Mouse (Mus musculus) olfactory bulb, adult 2 months (tissue): ENCODE results near the gene Cd38. TPM values are rescaled to one million over a fixed set of nuclear protein-coding genes. Genes with fewer than 3 reads are reported as not detected.
A peak's percentile ranks its signal among the peaks of the same experiment; 100 is the strongest.

Experiments used
- H3K27ac ChIP-seq: fragments of 200-500 bp; 2 replicates; pipeline ENCODE4 v1.5.1; 2012; ENCODE audit warnings: low read depth, low read length; ENCODE audit not compliant: insufficient read depth
- H3K4me1 ChIP-seq: fragments of 200-500 bp; 2 replicates; pipeline ENCODE4 v1.6.1; 2012; ENCODE audit warnings: low read length; ENCODE audit not compliant: control insufficient read depth, insufficient read depth
- H3K4me3 ChIP-seq: fragments of 200-500 bp; 2 replicates; pipeline ENCODE4 v1.5.1; 2012; ENCODE audit warnings: mild to moderate bottlenecking, low read depth, low read length, moderate library complexity; ENCODE audit not compliant: insufficient read depth
- CTCF ChIP-seq: fragments of 200-500 bp; IDR thresholded peaks from 2 replicates; pipeline ENCODE4 v1.5.1; 2012; ENCODE audit warnings: low read depth, mild to moderate bottlenecking, low read length, moderate library complexity; ENCODE audit not compliant: insufficient read depth
- POLR2A ChIP-seq: fragments of 200-500 bp; IDR thresholded peaks from 2 replicates; pipeline ENCODE4 v1.6.1; 2012; ENCODE audit warnings: mild to moderate bottlenecking, low read depth, low read length, moderate library complexity; ENCODE audit not compliant: insufficient read depth
- WGBS: fragments of 180-500 bp; shearing (Covaris S2); methylation state at CpG from one replicate; pipeline ENCODE4 v1.1.7; 2018; 5-methylcytosine and 5-hydroxymethylcytosine counted together
- polyA plus RNA-seq: library from polyadenylated mRNA; stranded (reverse); fragments of >200 nt; gene quantifications from 2 replicates; pipeline ENCODE4 v1.2.4, GENCODE M21; 2012; ENCODE audit warnings: low replicate concordance; ENCODE audit not compliant: missing spikeins, insufficient read depth, insufficient read length

Cd38 gene
- polyA plus RNA-seq, 1 experiment, result not detected

DNA sequence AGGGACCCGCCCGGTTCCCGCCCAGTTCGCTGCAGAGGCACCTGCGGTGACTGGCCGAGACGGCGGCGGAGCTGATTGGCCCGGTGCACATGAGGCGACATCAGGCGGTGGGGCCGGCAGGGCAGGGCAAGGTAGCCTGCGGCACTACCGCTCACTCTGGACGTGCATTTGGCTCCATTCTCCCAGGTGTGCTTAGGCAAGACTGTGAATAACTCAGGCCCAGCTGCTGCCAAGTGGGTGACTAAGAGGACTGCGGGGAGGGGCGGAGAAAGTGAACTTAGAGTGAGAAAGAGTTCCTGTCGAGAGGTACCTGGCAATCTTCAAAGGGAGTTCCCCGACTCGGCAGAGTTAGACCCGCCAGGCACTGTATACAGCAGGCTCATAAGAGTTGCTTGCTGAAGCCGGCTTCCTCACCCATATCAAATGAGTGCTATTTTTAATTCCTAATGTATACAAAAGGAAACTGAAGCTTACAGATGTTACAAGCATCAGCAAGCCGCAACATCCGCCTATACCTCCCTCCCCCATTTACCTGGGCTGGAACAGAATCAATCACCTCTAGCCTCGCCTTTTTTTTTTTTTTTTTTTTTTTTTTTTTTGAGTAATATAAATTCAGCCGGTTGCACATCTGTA, 79.9 kb downstream of the Cd38 start:
- TF ChIP-seq POLR2A (no peak), CTCF (no peak)
- WGBS, result 6% methylated on average over 27 of the region's 27 CpGs
- H3K4me3 ChIP-seq, result peak overlapping the region; percentile 16
- H3K27ac ChIP-seq, result no peak overlapping the region
- peaks cover 9% of the 10 kb centered on the region for H3K4me1 ChIP-seq

DNA sequence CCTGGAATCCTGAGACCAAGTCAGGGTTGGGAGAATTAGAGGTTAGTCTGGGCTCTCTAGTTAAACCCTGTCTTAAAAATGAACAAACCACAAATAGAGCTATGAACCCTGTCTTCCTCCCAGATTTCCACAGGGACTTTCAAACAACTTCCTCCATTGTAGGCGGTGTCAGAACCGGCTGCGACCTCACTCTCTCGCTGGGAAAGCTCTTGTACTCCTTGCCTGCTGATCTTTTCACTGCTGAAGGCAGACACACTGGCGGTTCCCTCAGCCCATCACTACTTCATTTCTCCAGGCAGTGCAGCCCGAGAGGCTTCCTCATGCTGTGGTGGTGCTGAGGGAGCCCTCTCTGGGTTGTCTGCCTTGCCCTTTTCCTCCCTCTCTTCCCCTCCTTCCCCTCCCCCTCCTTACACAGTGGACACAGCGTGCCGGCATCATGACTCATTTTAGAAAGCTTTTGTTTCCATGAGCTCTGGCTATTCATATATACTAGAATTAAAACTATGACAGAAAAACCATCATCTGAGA, 80.5 kb downstream of the Cd38 start:
- Histone ChIP-seq H3K4me1 (peaks cover 9% of the 10 kb centered on the region), H3K27ac (no peak overlapping the region), H3K4me3 (no peak overlapping the region)
- WGBS, result 6% methylated on average over 8 of the region's 8 CpGs
- TF ChIP-seq CTCF (no peak), POLR2A (no peak)

DNA sequence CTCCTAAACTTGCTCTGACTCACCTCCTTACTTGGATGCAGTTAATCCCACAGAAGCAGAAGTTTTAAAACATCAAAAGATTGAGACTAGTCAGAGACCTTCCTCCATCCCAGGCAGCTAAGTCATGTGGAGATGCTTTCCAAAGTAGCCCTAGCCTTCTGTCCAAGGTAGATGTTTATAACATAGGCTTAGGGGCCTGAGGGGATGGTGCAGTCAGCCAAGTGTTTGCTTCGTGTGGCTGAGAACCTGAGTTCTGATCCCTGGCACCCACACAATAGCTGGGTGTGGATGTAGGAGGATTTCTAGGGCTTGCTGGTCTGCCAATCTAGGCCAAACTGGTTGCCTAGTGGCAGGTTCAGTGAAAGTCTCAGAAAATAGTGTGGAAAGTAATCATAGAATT, 84.9 kb downstream of the Cd38 start:
- H3K4me3 ChIP-seq, result no peak overlapping the region
- H3K4me1 ChIP-seq, result peaks cover 5% of the 10 kb centered on the region
- TF ChIP-seq CTCF (no peak), POLR2A (no peak)
- no peak overlapping the region for H3K27ac ChIP-seq
- 41% methylated on average over 1 of the region's 1 CpGs for WGBS

DNA sequence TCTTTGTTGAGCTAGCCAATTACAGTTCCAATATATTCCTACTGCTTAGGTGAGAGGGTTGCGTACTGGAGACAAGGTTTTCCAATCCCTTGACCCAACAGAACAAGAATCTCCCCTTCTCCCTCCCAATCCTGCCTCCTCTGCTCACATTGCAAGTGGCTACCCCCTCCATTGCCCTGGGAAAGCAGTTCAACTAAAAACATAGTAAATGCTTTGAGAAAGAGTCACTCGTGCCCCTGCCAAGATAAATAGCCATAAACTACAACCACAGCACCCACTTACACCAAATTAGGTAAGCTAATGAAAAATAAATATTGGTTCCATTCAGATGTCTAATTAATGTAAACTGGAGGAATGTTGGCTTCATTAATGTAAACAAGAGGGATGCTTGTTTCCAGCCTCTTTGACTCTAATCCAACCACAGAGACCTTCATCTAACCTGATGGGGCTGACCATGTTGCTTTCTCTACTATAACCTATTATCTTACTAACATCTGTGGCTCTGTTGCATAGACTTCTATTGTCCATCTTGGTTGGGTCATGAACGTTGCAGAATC, 91.6 kb downstream of the Cd38 start:
- WGBS, result 68% methylated on average over 3 of the region's 3 CpGs
- Histone ChIP-seq H3K27ac (no peak overlapping the region), H3K4me1 (no peaks in the 10 kb centered on the region), H3K4me3 (no peak overlapping the region)
- TF ChIP-seq CTCF (no peak), POLR2A (no peak)

DNA sequence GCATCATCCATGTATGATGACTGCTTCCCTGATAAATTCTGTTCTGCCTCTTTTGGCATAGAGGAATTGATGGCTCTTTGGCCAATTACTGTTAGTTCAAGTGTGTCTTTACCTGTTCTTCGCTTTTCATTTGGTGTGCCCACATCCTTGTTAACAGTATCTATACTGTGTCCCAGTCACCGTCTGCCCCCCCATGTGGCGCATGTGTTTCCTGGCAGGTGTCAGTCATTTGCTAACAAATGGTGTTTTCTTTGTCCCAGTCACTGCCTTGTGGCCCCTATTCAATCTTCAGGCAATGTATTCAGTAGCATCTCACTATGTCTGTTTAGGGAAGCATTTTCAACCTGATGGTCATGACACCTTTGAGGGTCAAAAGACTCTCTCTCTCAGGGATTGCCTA, 92.7 kb downstream of the Cd38 start:
- no peaks in the 10 kb centered on the region for H3K4me1 ChIP-seq
- H3K27ac ChIP-seq, result no peak overlapping the region
- WGBS, result 95% methylated on average over 3 of the region's 3 CpGs
- no peak for TF ChIP-seq CTCF
- no peak for TF ChIP-seq POLR2A
- H3K4me3 ChIP-seq, result no peak overlapping the region

Other genes with a start within 250 kb of the Cd38 start
- not detected in 2 replicates for gene Cc2d2a, start 206.2 kb upstream of the Cd38 start, polyA plus RNA-seq
- gene Bst1, start 49.7 kb upstream of the Cd38 start, polyA plus RNA-seq, result not detected in 2 replicates
- gene Fbxl5, start 46.9 kb upstream of the Cd38 start, polyA plus RNA-seq, result not detected in 2 replicates
- gene Gm7879, start 44.6 kb downstream of the Cd38 start, polyA plus RNA-seq, result not detected in 2 replicates
- not detected in 2 replicates for gene Fgfbp1, start 113.2 kb downstream of the Cd38 start, polyA plus RNA-seq
- not detected in 2 replicates for gene Prom1, start 233.5 kb downstream of the Cd38 start, polyA plus RNA-seq